Mouse (Mus musculus) hindbrain, embryonic 14.5 days (tissue): ENCODE measurements at regions not wholly inside any gene's neighbourhood (a gene's known extent, or its start where the extent isn't known, plus 50 kb on each side); places are given as distances from the start of the nearest gene placed in this dataset.
A peak's percentile ranks its signal among the peaks of the same experiment; 100 is the strongest.

Source experiments
- ATAC-seq: fragments of 200-750 bp; cut with Nextera tagmentation; 2 replicates; pipeline ENCODE4 v1.8.0; 2017; ENCODE audit warnings: moderate number of reproducible peaks, mild to moderate bottlenecking, moderate TSS enrichment, moderate library complexity; ENCODE audit not compliant: low FRiP score
- DNase-seq: peaks from one replicate; pipeline ENCODE4 v3.0.0-alpha.2; 2015; ENCODE audit warnings: low spot score
- H3K27ac ChIP-seq: fragments of 300-500 bp; sonication (generic); 2 replicates; pipeline ENCODE4 v1.5.1; 2014; ENCODE audit warnings: mild to moderate bottlenecking, moderate library complexity
- H3K27me3 ChIP-seq: fragments of 300-500 bp; sonication (generic); 2 replicates; pipeline ENCODE4 v1.6.1; 2014; ENCODE audit warnings: mild to moderate bottlenecking, low read length, mixed read lengths; ENCODE audit not compliant: control insufficient read depth, insufficient read depth
- H3K36me3 ChIP-seq: fragments of 300-500 bp; sonication (generic); replicated peaks from 2 replicates; pipeline ENCODE4 v1.6.1; 2014; ENCODE audit not compliant: control insufficient read depth, insufficient read depth
- H3K4me1 ChIP-seq: fragments of 300-500 bp; sonication (generic); replicated peaks from 2 replicates; pipeline ENCODE4 v1.6.1; 2014; ENCODE audit warnings: antibody characterized with exemption, low read length, mixed read lengths; ENCODE audit not compliant: control insufficient read depth, insufficient read depth
- H3K4me2 ChIP-seq: fragments of 300-500 bp; sonication (generic); replicated peaks from 2 replicates; pipeline ENCODE4 v1.6.1; 2014; ENCODE audit warnings: mild to moderate bottlenecking, moderate library complexity
- H3K4me3 ChIP-seq: fragments of 300-500 bp; sonication (generic); replicated peaks from 2 replicates; pipeline ENCODE4 v1.5.1; 2014; ENCODE audit warnings: mild to moderate bottlenecking, low read length
- H3K9ac ChIP-seq: fragments of 300-500 bp; sonication (generic); 2 replicates; pipeline ENCODE4 v1.6.1; 2014
- H3K9me3 ChIP-seq: fragments of 300-500 bp; sonication (generic); 2 replicates; pipeline ENCODE4 v1.6.1; 2016; ENCODE audit warnings: low read length; ENCODE audit not compliant: control insufficient read depth
- WGBS: fragments of 180-500 bp; shearing (Covaris S2); extraction: QIAGEN DNeasy Blood & Tissue Kit; methylation state at CpG from one replicate; pipeline ENCODE4 v1.1.7; 2014; 5-methylcytosine and 5-hydroxymethylcytosine counted together

- no peaks in the 10 kb centered on the region for H3K9me3 ChIP-seq
- no peak overlapping the region for H3K4me2 ChIP-seq
- no peaks in the 10 kb centered on the region for H3K36me3 ChIP-seq
- H3K4me3 ChIP-seq = no peak overlapping the region
- H3K27me3 ChIP-seq = no peaks in the 10 kb centered on the region
- 89% methylated on average over 1 of the region's 1 CpGs for WGBS
- H3K4me1 ChIP-seq = no peaks in the 10 kb centered on the region
- no peak overlapping the region for H3K27ac ChIP-seq
- DNase-seq (no peak), ATAC-seq (no peak)
- H3K9ac ChIP-seq = no peak overlapping the region
Observed at GRCm38 (mm10) chr14:113566885-113567284, 252.5 kb downstream of the Tpm3-rs7 start.

DNA sequence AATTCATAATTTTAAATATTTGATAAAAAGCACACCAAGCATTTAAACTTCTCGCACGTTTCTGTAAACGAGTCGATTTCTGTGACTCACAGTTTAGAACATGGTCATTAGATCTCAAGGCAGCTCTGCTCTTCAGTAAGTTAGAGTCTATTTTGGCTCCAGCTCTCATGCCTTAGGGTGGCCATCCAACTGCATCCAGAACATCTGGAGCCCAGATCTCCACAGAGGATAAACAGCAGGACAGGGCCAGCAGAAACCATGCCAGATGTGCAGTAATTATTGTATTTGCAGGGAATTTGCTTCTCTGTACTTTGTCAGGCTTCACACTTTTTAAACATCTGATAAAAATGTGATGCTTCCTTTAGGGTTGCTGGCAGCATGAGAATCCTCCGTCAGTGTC lies 276.4 kb downstream of the Tpm3-rs7 start:
- WGBS = 89% methylated on average over 5 of the region's 5 CpGs
- Histone ChIP-seq H3K9me3 (no peaks in the 10 kb centered on the region), H3K4me2 (no peak overlapping the region), H3K4me1 (no peaks in the 10 kb centered on the region), H3K27ac (no peak overlapping the region), H3K27me3 (no peaks in the 10 kb centered on the region), H3K4me3 (no peak overlapping the region), H3K9ac (no peak overlapping the region), H3K36me3 (no peaks in the 10 kb centered on the region)
- ATAC-seq (no peak), DNase-seq (peak; percentile 21)

DNA sequence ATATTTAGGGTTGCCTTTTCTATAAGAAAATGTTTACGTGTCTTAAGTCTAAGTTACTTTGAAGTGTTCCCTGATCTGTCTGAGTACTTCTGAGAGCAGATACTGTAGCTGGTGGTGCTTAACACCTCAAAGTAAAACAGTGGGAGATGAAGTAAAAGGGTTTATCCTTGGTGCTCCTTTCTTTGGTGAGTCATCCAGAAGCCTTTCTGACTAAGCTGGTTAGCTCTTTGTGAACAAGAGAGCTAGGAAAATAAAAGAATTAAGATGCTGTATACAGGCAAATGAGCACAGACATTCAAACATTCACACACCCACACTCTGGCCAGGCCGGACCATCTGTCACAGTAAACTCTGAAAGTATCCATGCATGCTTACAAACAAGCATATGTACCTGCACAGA lies 312.7 kb downstream of the Tpm3-rs7 start:
- Histone ChIP-seq H3K27me3 (no peaks in the 10 kb centered on the region), H3K9ac (no peak overlapping the region), H3K4me2 (no peak overlapping the region), H3K4me1 (no peaks in the 10 kb centered on the region), H3K9me3 (no peaks in the 10 kb centered on the region), H3K4me3 (no peak overlapping the region), H3K36me3 (no peaks in the 10 kb centered on the region), H3K27ac (no peak overlapping the region)
- WGBS = 86% methylated on average over 2 of the region's 2 CpGs
- DNase-seq = no peak
- no peak for ATAC-seq

DNA sequence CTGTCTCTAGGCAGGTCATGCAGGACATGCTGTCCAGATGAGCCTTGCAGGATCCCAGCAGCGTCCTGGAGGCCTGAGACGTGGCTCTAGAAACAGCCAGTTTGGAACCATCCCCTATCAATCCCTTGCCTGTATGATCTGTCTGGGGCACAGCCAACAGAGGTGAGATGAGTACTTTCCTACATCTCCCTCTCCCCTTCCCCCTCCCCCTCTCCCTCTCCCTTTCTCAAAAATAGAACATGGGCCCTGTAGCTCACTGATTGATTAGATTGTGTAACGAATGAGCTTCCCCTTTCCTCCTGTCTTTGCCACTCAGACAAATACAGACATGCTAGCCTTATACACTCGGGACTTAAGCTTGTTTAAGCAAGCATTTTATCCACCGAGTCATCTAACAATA lies 336.9 kb downstream of the Tpm3-rs7 start:
- ATAC-seq = no peak
- WGBS = 83% methylated on average over 5 of the region's 5 CpGs
- Histone ChIP-seq H3K27me3 (no peaks in the 10 kb centered on the region), H3K4me1 (no peaks in the 10 kb centered on the region), H3K4me2 (no peak overlapping the region), H3K4me3 (no peak overlapping the region), H3K9ac (no peak overlapping the region), H3K9me3 (no peaks in the 10 kb centered on the region), H3K36me3 (no peaks in the 10 kb centered on the region), H3K27ac (no peak overlapping the region)
- no peak for DNase-seq

DNA sequence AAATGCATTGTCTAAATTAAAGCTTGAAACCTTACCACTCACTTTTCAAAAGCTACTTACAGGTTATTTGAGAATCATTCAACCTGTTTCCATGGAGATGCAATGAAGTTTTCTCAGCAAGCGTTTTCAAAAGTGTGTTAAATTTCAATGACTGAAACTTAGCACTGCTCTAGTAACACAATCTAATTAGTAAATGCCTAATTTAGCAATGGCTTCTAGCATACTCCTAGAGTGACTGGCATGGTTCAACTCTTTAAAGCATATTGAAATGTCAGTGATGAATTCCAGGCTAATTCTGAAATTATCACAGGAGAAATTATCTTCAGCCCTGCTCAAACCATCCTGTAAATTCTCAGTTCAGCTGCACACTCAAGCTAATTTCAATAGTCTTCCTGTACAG lies 342.5 kb downstream of the Tpm3-rs7 start:
- Histone ChIP-seq H3K9ac (no peak overlapping the region), H3K36me3 (no peaks in the 10 kb centered on the region), H3K27ac (no peak overlapping the region), H3K4me2 (no peak overlapping the region), H3K9me3 (no peaks in the 10 kb centered on the region), H3K4me1 (no peaks in the 10 kb centered on the region), H3K27me3 (no peaks in the 10 kb centered on the region), H3K4me3 (no peak overlapping the region)
- 36% methylated on average over 1 of the region's 1 CpGs for WGBS
- ATAC-seq = no peak
- no peak for DNase-seq

GRCm38 (mm10) chr14:113668660-113669059 lies 354.3 kb downstream of the Tpm3-rs7 start:
- DNase-seq = no peak
- WGBS = 91% methylated on average over 1 of the region's 1 CpGs
- Histone ChIP-seq H3K9me3 (no peaks in the 10 kb centered on the region), H3K27ac (no peak overlapping the region), H3K27me3 (no peaks in the 10 kb centered on the region), H3K4me2 (no peak overlapping the region), H3K4me1 (no peaks in the 10 kb centered on the region), H3K9ac (no peak overlapping the region), H3K36me3 (no peaks in the 10 kb centered on the region), H3K4me3 (no peak overlapping the region)
- ATAC-seq = no peak

DNA sequence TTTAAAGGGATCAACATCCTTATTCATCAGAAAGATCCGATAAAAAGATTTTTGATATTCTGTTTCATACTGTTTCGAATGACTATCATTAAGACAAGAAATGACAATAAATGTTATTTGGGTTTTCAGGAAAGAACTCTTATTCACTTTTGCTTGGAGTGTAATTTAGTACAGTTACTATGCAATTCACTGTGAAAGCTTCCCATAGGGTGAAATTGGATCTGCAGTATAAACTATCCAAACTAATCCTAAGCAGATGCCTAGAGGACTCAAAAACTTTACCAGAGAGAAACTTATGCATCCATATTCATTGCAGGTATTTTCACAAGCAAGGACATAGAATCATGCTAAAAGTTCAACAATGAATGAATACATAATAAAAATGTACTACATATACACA lies 355.0 kb downstream of the Tpm3-rs7 start:
- WGBS = 91% methylated on average over 2 of the region's 2 CpGs
- DNase-seq = no peak
- Histone ChIP-seq H3K27me3 (no peaks in the 10 kb centered on the region), H3K4me3 (no peak overlapping the region), H3K27ac (no peak overlapping the region), H3K9me3 (no peaks in the 10 kb centered on the region), H3K36me3 (no peaks in the 10 kb centered on the region), H3K4me2 (no peak overlapping the region), H3K4me1 (no peaks in the 10 kb centered on the region), H3K9ac (no peak overlapping the region)
- no peak for ATAC-seq

DNA sequence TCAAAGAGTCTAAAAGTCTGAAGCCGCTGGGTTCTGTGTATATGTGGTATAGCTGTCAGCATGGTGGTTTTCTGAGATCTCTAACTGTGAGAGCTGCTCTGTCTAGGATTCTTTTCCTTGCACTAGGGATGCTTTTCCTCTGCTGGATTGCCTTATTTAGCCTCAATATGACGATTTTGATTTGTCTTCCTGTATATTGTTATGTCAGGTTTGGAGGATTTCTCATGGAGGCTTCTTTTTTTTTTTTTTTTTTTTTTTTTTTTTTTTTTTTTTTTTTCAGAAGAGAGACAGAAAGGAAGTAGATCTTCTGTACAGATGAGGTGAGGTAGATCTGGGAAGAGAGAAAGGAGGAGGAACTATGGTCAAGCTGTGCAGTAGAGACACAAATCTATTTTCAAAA lies 396.5 kb downstream of the Tpm3-rs7 start:
- no peaks in the 10 kb centered on the region for H3K27me3 ChIP-seq
- no peak for ATAC-seq
- H3K36me3 ChIP-seq = no peaks in the 10 kb centered on the region
- no peaks in the 10 kb centered on the region for H3K4me1 ChIP-seq
- no peaks in the 10 kb centered on the region for H3K9me3 ChIP-seq
- no peak overlapping the region for H3K4me3 ChIP-seq
- H3K4me2 ChIP-seq = no peak overlapping the region
- H3K27ac ChIP-seq = no peak overlapping the region
- WGBS = 75% methylated on average over 2 of the region's 2 CpGs
- no peak overlapping the region for H3K9ac ChIP-seq
- no peak for DNase-seq
